Mouse (Mus musculus) adrenal gland, adult 8-10 months (tissue): ENCODE measurements around the gene Uts2b. TPM values are rescaled to one million over a fixed set of nuclear protein-coding genes. Genes with fewer than 3 reads are reported as not detected.
A peak's percentile ranks its signal among the peaks of the same experiment; 100 is the strongest.

Experiments used
- DNase-seq: peaks from one replicate; pipeline ENCODE4 v3.0.0; 2022
- total RNA-seq, 4 experiments: library from RNA; stranded (reverse); gene quantifications; 2 replicates each; pipeline ENCODE4 v1.2.4; 2022

Gene Uts2b
- total RNA-seq = not detected

GRCm38 (mm10) chr16:27370191-27370590 is at the start of gene Uts2b:
Gene Uts2b, minus strand, starts transcription at chr16:27370239.
- DNase-seq = no peak

DNA sequence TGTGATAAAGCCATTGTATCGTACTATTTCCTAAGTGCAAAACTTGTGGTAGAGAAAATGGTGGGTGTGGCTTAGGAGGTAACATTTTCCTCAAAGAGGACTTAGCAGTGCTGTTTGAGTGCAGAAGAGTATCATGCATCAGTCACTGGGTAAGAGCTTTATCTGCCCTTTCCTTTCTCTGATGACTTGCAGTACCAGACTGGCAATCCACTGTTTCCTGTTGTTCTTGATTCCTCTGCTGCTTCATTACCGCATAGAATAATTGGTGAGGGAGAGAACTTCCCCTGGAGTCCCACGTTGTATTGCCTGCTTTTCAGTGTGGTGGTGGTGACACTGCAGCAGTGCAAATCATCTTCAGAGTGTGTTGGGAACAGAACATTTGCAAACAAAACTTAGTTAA is 47.6 kb upstream of the Uts2b start:
- DNase-seq = no peak

- no peak for DNase-seq
Measured at GRCm38 (mm10) chr16:27416937-27417584, 47.0 kb upstream of the Uts2b start.

DNA sequence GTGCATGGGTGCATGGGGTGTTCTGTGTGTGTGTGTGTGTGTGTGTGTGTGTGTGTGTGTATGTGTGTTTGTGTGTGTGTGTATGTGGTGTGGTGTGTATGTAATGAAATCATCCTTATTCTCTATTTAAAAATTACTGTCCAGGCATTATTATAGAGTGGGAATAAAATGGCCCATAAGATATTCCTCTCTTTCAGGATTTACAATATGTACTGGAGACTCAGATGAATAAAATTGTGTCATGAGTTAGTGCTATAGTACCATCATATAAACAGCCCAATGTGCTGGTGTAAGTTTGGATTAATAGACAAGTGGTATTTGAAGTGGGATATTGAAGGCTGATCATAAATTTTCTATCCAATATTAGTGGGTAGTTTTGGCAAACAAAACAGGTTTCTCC is 34.1 kb upstream of the Uts2b start:
- no peak for DNase-seq

GRCm38 (mm10) chr16:27401579-27401978 is 31.5 kb upstream of the Uts2b start:
- DNase-seq = no peak

GRCm38 (mm10) chr16:27399719-27400253 is 29.7 kb upstream of the Uts2b start:
- DNase-seq = no peak

DNA sequence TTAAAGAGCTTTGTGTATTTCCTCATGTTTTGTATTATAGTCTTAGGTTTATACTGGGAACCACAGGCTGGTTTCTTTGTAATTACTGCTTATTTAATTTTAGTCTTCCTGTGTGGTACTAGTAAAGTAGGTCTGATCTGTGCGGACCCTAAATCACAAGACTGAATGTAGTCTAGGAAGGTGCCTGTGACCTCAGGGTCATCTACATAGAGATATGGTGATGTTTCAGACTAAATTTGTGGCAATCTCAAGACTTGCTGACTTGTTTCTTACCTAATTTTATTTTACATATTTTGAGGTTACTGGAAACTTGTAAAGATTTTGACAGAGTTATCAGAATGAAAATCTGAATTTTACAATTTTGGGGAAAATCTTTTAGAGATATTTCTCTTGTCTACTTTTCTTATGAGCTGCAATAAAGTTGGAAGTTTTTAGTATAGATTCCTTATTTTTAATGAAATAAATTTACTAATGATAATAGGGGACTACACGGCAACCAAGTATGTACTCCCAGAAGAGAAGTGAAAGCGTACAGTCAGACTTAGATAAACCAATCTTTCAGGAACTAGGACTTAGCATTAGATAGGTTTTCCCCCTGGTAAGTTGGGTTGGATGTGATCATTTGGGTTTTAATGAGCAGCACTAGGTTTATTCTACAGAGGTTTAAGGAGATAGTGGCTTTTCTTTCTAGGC is 29.1 kb upstream of the Uts2b start:
- no peak for DNase-seq

DNA sequence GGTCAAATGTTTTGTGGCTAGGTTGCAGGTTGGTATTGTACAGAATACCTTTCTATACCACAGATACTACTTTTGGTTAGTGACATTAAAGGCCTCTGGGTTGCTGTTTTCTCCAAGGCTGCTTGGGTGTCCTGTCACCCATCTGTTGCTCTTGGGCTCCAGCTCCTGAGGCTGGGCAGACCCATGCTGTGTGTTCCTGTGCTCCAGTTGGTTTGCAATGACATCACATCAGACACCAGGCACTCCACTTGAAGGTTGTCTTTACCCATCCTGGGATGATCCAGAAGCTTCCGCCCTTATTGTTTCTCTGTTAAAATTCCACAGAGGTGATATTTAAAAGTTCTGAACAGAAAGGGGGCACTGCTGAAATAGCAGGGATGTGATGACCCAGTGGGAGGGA is 26.9 kb upstream of the Uts2b start:
- no peak for DNase-seq

GRCm38 (mm10) chr16:27395251-27396037 is 25.4 kb upstream of the Uts2b start:
- no peak for DNase-seq

- DNase-seq = no peak
Measured at GRCm38 (mm10) chr16:27391845-27392244, 21.8 kb upstream of the Uts2b start.

DNA sequence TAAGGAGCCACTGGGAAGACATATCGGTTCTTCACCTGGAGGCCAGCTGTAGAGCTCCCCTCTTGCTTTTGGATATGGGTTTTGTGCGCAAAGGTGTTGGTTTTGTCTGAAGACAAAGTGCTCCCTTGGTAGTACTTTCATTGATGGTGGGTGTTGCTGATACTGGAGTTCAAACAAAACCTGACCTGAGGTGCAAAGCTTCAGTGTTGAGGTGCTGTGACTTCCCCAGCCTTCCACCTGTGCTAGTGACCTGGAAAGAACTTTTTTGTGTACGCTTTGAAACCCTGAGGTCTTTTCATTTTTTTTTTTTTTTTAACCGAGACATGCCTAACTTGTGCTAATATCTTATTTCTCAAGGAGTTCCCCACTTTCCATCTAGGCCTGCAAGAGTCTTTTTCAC is 20.3 kb upstream of the Uts2b start:
- DNase-seq = no peak

DNA sequence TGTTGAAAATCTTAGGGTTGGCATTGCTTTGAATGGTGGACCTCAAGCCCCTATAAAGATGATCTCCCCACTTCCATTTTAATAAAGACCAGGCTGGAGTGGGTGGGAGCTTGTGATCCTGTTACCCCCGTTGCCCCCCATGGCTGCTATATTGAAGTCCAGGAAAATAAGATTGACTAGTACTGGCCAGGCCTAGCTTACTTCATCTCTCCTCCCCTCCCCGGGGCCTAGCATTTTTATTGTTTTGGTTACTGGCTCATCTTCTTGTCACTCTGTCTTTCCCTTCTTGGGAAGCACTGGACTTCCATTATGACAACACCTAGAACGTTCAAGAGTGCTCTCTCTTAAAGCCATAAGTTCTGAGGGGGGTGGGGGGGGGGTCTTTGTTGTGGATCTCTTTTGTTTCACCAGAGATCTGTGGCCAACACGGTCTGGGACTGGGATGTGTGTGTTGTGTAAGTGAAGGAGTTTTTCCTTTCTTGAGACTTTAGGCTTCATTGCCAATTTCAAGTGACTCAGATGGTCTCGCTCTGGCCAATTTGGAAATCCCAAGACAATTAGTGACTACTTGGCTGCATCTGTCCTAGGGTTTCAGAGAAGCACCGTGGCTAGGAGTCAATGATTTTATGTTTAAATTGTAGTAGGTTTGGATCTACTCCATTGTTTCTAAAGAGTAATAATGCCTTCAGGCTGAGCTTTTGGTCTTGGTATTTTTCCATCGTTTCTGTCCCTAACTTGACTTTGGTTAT is 19.7 kb upstream of the Uts2b start:
- no peak for DNase-seq

- peak; percentile 66 for DNase-seq
Measured at GRCm38 (mm10) chr16:27388761-27389451, 18.9 kb upstream of the Uts2b start, which contains the start of gene Ccdc50. Gene Ccdc50, plus strand, starts transcription at chr16:27388869.

DNA sequence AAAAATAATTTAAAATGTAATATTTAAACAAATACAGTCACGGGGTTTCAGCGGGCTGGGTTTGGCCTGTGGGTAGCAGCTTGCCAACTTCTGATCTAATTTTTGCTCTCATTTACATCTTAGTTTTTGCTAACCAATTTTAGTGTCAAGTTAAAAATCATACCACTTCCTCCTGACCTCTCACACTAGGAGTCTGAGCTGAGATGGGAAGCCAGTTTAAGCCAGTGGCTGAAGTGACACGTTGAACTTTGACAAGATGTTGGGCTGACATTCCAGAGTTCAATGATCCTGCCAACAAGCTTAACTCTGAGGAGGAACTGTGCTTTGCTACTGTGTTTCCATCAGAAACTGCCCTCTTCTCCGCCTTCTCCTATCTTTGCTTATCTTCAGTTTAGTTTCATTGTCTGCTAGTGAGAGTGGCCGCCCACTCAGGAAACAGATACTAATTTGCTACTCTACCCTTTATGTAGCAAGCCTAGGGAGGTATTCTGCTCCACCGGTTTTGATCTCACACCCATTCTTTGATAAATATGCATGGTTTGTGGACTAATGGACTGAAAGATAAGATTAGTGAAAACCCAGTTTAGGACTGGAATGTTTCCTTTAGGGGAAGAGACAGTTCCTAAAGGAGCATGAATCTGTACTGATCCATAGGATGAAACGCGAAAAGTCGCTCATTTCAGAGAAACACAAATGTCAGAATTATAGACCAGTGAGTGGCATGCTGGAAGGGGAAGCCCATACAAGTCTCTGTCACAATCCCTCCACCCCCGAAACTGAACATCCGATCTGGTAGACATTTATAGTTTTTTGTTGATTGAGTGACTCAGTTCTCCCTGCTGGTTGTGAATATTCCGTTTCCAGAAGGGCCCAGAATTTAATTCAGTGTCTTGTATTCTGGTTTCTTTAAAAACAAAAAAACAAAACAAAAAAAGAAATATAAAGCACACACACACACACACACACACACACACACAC is 17.9 kb upstream of the Uts2b start:
- DNase-seq = no peak

DNA sequence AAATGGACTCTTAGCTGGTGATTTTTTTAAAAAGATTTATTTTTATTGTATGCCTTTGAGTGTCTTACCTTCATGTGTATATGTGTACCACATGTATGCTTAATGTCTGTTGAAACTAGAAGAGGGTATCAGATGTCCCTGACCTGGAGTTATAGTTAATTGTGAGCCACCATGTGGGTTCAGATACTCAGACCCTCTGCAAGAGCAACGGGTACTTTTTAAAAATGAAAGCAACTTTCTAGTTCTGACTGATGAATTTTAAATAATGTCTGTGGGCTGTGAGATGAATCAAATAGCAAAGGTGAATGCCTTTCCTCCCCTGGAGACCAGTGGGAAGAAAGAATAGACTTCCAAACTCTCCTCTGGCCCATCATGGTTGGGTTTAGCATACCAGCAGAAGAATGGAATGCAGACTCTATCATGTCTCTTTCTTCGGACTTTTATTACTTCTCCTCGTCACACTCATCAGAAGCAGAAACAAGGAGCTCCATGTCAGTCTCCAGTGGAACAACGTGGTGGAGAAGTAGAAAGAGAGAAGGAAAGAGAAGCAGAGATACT is 16.9 kb upstream of the Uts2b start:
- no peak for DNase-seq

DNA sequence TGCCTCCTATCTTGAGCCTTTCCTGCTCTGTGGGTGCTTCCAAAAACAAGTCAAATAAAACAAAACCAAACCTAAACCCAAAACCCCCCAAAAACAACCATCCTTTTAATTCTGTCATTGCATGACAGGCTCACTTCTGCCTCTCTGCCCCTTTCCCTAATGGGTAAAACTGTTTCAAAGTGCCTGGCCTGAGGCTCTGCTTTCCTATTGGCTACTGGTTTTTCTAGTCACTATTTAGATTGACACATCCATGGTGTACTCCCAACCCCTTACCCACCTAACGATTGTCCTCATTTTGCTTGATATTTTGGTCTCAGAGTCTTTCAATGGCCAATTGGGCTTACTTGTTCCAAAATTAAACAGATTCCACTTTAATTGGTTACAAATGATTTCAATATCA is 15.6 kb upstream of the Uts2b start:
- no peak for DNase-seq

DNA sequence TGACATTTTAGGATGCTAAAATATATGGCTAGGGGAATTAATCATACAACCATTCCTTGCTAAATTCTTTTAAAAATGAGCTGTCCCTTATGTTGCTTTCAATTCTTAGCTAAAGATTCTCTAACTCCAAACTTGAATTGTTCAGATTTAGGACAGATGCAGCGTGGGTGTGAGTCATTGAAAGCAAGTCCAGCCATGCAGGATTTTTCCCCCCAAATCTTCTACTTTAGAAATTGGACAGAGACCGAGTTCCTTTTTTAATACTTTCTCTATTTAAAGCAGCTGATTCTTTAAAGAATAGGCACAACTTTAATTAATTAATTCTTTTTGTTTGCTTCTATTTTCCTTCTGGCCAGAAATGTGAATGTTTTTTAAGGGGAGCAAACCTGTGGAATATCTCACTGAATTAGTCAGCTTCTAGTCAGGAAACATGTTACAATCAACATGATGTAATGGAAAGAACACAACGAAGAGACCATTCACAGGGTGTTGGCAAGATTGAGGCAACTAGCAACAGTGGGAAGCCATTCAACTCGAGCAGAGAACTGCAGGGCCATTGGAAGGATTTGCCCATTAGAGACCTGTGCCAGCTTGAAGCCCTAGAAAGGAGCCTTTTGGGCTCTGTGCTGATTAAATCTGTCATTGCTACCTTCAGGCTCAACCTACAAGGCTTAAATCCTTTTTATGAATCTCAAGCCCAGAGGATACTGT is 15.0 kb upstream of the Uts2b start:
- no peak for DNase-seq

DNA sequence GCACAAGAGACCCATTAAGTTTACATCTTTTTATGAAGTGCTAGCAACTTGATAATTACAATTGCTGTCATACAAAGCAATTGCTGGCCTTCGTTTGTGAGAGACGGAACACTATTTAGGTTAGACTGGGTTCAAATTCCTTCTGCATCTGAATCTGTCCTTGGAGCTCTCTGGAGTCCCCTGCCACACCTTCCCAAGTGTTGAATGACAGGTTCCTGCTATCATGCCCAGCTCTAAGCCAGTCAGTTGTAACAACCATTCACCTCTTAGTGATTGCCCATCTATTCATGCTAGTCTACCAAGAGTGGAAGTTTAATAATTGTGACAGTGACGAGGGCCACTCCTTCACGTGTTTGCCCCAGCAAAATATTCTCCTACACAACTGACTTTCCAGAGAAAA is 12.2 kb upstream of the Uts2b start:
- no peak for DNase-seq

DNA sequence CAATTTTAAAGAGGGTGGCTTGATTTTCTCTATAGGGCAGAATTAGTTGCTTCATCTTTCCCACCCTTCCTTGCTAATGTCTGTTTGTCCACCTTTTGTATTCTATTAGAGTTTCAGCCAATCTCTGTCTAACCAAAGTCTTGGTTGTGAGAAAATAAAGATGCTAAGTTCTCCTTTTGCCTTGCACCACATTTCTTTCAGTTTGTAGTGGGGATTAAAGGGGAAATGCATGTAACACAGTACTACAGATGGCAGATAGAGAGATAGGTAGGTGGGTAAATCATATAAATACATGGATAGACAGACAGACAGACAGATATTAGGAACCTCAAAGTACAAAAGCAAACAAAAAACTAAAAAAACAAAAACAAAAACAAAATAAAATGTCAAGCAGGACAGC is 6.5 kb upstream of the Uts2b start:
- DNase-seq = no peak

- no peak for DNase-seq
Measured at GRCm38 (mm10) chr16:27375318-27375717, 5.3 kb upstream of the Uts2b start.
